Mouse (Mus musculus) liver, adult 2 months (tissue): ENCODE measurements around the gene Gpn3.

Experiments
- CTCF ChIP-seq: fragments of 200-500 bp; IDR thresholded peaks from 2 replicates; pipeline ENCODE4 v1.5.1; 2011; ENCODE audit warnings: low read depth, low read length, control low read depth
- POLR2A ChIP-seq: fragments of 200-500 bp; IDR thresholded peaks from 2 replicates; pipeline ENCODE4 v1.6.1; 2011; ENCODE audit warnings: low read length, control low read depth; ENCODE audit not compliant: insufficient read depth; ENCODE audit errors: extremely low read depth

GRCm38 (mm10) chr5:122390006-122390405 is 18.3 kb downstream of the Gpn3 start:
- TF ChIP-seq CTCF (no peak), POLR2A (no peak)
